Mouse (Mus musculus) lung, postnatal 0 days (tissue): ENCODE data around the gene Tspan9.

ENCODE experiments used
- CTCF ChIP-seq: IDR thresholded peaks from 2 replicates; pipeline ENCODE4 v1.5.1; 2016; ENCODE audit warnings: antibody characterized with exemption, mild to moderate bottlenecking
- EP300 ChIP-seq: IDR thresholded peaks from 2 replicates; pipeline ENCODE4 v1.6.1; 2016; ENCODE audit warnings: antibody characterized with exemption, mild to moderate bottlenecking, control low read depth

GRCm38 (mm10) chr6:127965497-127965896 lies 177.9 kb downstream of the Tspan9 start:
- peak; percentile 49 for TF ChIP-seq CTCF
- no peak for TF ChIP-seq EP300
